Mouse (Mus musculus) E14TG2a.4 (cell line): ENCODE data around the gene Taf5l.

ENCODE experiments used
- CTCF ChIP-seq: conservative IDR thresholded peaks from 2 replicates; pipeline ENCODE4 v1.5.1; 2014; ENCODE audit warnings: low read length
- NANOG ChIP-seq: IDR thresholded peaks from 2 replicates; pipeline ENCODE4 v1.6.1; 2014; ENCODE audit warnings: borderline replicate concordance, low read length, mixed read lengths

DNA sequence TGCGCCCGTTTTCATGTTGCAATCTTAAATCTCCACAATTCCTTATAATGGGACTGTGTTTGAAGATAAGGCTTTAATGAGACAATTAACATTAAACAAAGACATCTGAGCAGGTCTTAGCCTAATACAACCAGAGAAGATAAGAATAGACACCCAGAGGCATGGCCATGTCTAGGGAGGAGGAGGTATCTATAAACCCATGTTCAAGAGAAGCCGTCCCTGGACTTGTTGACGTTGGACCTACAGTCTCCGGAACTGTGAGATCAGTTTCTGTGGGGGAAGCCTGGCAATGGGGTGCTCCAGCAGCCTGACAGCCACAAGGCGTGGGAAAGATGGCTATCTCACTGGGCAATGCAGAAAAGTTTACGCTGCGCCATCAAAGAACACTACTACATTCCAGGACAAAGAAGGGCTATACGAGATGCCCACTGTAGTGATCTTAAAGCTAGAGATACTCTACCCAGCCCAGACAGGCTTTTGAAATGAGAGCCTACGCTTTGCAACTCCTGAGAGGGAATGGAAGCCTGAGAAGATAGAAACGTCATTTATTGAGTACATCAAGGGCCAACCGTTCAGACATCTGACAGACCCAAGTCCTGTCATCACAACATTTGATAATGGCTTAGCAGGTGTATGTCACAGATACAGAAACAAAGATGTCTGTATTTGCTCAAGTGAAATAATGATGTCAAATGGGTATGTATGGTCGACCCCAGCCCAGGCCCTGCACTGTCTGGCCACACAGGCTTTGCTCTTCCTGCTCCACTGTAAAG lies 30.7 kb downstream of the Taf5l start:
- TF ChIP-seq CTCF (no peak), NANOG (no peak)
